Mouse (Mus musculus) frontal cortex, postnatal 36 days (tissue): ENCODE measurements at regions not wholly inside any gene's neighbourhood (a gene's known extent, or its start where the extent isn't known, plus 50 kb on each side); places are given as distances from the start of the nearest gene placed in this dataset.
A peak's percentile ranks its signal among the peaks of the same experiment; 100 is the strongest.

Experiments
- DNase-seq, 2 experiments: peaks; one replicate each; pipeline ENCODE4 v3.0.0; 2022; ENCODE audit warnings: low spot score in 2 of 2

- DNase-seq, result no peak
Observed at GRCm38 (mm10) chr3:47866061-47866460, 1418.0 kb upstream of the Pabpc4l start.

- peak; percentile 8 to 38 for DNase-seq
Observed at GRCm38 (mm10) chr3:47863591-47863990, 1415.6 kb upstream of the Pabpc4l start.

GRCm38 (mm10) chr3:47845613-47846012 is 1397.6 kb upstream of the Pabpc4l start:
- DNase-seq, result no peak

- no peak for DNase-seq
Observed at GRCm38 (mm10) chr3:47836541-47837240, 1388.7 kb upstream of the Pabpc4l start.

GRCm38 (mm10) chr3:47818361-47818760 is 1370.3 kb upstream of the Pabpc4l start:
- no peak for DNase-seq

GRCm38 (mm10) chr3:47817564-47817963 is 1369.5 kb upstream of the Pabpc4l start:
- no peak for DNase-seq
